8 mouse cellular contexts compared by ENCODE assay signal in genomic region chr15:100198983-100199745, GRCm38 (mm10). TPM values are rescaled to one million over a fixed set of nuclear protein-coding genes. Genes with fewer than 3 reads are reported as not detected.
DNase-seq lines count a peak whose midpoint lies in the region; ATAC-seq and TF ChIP-seq lines count a peak whose summit lies in the region.

No protein-coding gene starts in this region.

- no peak overlapping the region for H3K9ac ChIP-seq in lung, postnatal 0 days (replicated peaks; ENCODE audit: low read depth)
- no peak overlapping the region for H3K9ac ChIP-seq in stomach, postnatal 0 days (ENCODE audit: low read length)
- no peak overlapping the region for H3K9ac ChIP-seq in midbrain, postnatal 0 days (replicated peaks; ENCODE audit: low read length, poor library complexity, severe bottlenecking)

- no peaks in the 10 kb centered on the region for H3K9me3 ChIP-seq in lung, postnatal 0 days (ENCODE audit: low read length)
- no peaks in the 10 kb centered on the region for H3K9me3 ChIP-seq in stomach, postnatal 0 days (ENCODE audit: control insufficient read depth, low read length)
- no peaks in the 10 kb centered on the region for H3K9me3 ChIP-seq in midbrain, postnatal 0 days (ENCODE audit: low read length)

- no peaks in the 10 kb centered on the region for H3K4me1 ChIP-seq in lung, postnatal 0 days (ENCODE audit: insufficient read depth, low read depth, low read length)
- no peaks in the 10 kb centered on the region for H3K4me1 ChIP-seq in stomach, postnatal 0 days (replicated peaks; ENCODE audit: control insufficient read depth, insufficient read depth)
- H3K4me1 ChIP-seq in midbrain, postnatal 0 days (ENCODE audit: insufficient read depth, low read length) = no peaks in the 10 kb centered on the region

- no peak overlapping the region for H3K4me3 ChIP-seq in lung, postnatal 0 days (ENCODE audit: low read depth, low read length)
- H3K4me3 ChIP-seq in stomach, postnatal 0 days (ENCODE audit: low read depth, low read length) = no peak overlapping the region
- no peak overlapping the region for H3K4me3 ChIP-seq in midbrain, postnatal 0 days (ENCODE audit: low read depth, low read length)

- H3K36me3 ChIP-seq in lung, postnatal 0 days (ENCODE audit: insufficient read depth, low read length) = peaks cover 27% of the 10 kb centered on the region
- peaks cover 14% of the 10 kb centered on the region; the same call in 1 of the 2 replicates for H3K36me3 ChIP-seq in stomach, postnatal 0 days (ENCODE audit: control insufficient read depth, insufficient read depth, low read length)
- H3K36me3 ChIP-seq in midbrain, postnatal 0 days (ENCODE audit: insufficient read depth, low read length) = peaks cover 62% of the 10 kb centered on the region

- no peak overlapping the region for H3K27ac ChIP-seq in lung, postnatal 0 days (ENCODE audit: low read length)
- 0 out of 2 replicates have a peak overlapping the region, but pooled peaks have one; percentile 24 for H3K27ac ChIP-seq in stomach, postnatal 0 days (replicated peaks)
- no peak overlapping the region for H3K27ac ChIP-seq in midbrain, postnatal 0 days (ENCODE audit: low read depth, low read length)

- DNase-seq in adrenal gland, postnatal 14 days = peak; percentile 71
- DNase-seq in adrenal gland, postnatal 25 days = no peak
- no peak for DNase-seq in lung, postnatal 0 days (ENCODE audit: low spot score)
- no peak for DNase-seq in lung, postnatal 14 days
- DNase-seq in heart, adult 8-10 months (ENCODE audit: low spot score) = peak; percentile 48
- no peak for DNase-seq in stomach, postnatal 0 days (ENCODE audit: low spot score)
- DNase-seq in midbrain, postnatal 0 days (ENCODE audit: low spot score) = no peak

- no peak overlapping the region for H3K4me2 ChIP-seq in lung, postnatal 0 days (replicated peaks; ENCODE audit: low read depth, low read length)
- no peak overlapping the region for H3K4me2 ChIP-seq in stomach, postnatal 0 days (replicated peaks; ENCODE audit: low read depth)
- no peak overlapping the region for H3K4me2 ChIP-seq in midbrain, postnatal 0 days (ENCODE audit: low read depth, low read length, poor library complexity, severe bottlenecking)

- WGBS in lung, postnatal 0 days = 85% methylated on average over 11 of the region's 11 CpGs
- WGBS in stomach, postnatal 0 days = 85% methylated on average over 11 of the region's 11 CpGs
- WGBS in midbrain, postnatal 0 days = 87% methylated on average over 11 of the region's 11 CpGs

- no peak for TF ChIP-seq EP300 in lung, postnatal 0 days (IDR thresholded peaks at IDR 0.05)
- no peak for TF ChIP-seq EP300 in stomach, postnatal 0 days (optimal IDR thresholded peaks at IDR 0.05)

- H3K27me3 ChIP-seq in lung, postnatal 0 days (replicated peaks; ENCODE audit: insufficient read depth, low read length) = no peaks in the 10 kb centered on the region
- H3K27me3 ChIP-seq in stomach, postnatal 0 days (ENCODE audit: control insufficient read depth, insufficient read depth, low read length) = no peaks in the 10 kb centered on the region
- H3K27me3 ChIP-seq in midbrain, postnatal 0 days (ENCODE audit: insufficient read depth, low read length) = no peaks in the 10 kb centered on the region

- peak; percentile 32; the same call in 1 of the 2 replicates for TF ChIP-seq CTCF in lung, postnatal 0 days (IDR thresholded peaks at IDR 0.05)
- peak; percentile 44 for TF ChIP-seq CTCF in stomach, postnatal 0 days (IDR thresholded peaks at IDR 0.05; ENCODE audit: low read depth)
- TF ChIP-seq CTCF in midbrain, postnatal 0 days (IDR thresholded peaks at IDR 0.05) = no peak

- ATAC-seq in lung, postnatal 0 days = peak; percentile 37; the same call in 1 of the 2 replicates
- peak; percentile 56 for ATAC-seq in stomach, postnatal 0 days (ENCODE audit: low FRiP score, low TSS enrichment)
- no peak for ATAC-seq in midbrain, postnatal 0 days (ENCODE audit: low FRiP score)
- ATAC-seq in megakaryocyte-erythroid progenitor cell, adult 5-6 weeks (replicated peaks; ENCODE audit: low FRiP score, low TSS enrichment, poor library complexity, severe bottlenecking) = no peak

RNA-seq across cellular contexts. Expression of gene Atf1, which starts 28.5 kb away (rescaled TPM):
- total RNA-seq in adrenal gland, postnatal 14 days (2021) = 54.4 and 57.4 TPM in 2 replicates
- 70.7 and 78.1 TPM in 2 replicates for total RNA-seq in adrenal gland, postnatal 25 days (2021)
- polyA plus RNA-seq in lung, postnatal 0 days (2015; fragmentation: Nextera tagmentation; extraction: Ambion mirVana) = 28.3 and 35.3 TPM in 2 replicates
- total RNA-seq in heart, adult 8-10 months (2022) = 10 to 100 TPM; 51.7 to 67.5 (median 61.6) TPM
- polyA plus RNA-seq in stomach, postnatal 0 days (2015; fragmentation: Nextera tagmentation; extraction: Ambion mirVana) = 27.3 and 27.7 TPM in 2 replicates
- 7.6 and 15.8 TPM in 2 replicates for total RNA-seq in midbrain, postnatal 0 days (2014; rRNA removed)
- polyA plus RNA-seq in midbrain, postnatal 0 days (2015; fragmentation: Nextera tagmentation; extraction: Ambion mirVana) = 8.3 and 9.8 TPM in 2 replicates
- total RNA-seq in megakaryocyte-erythroid progenitor cell, adult 5-6 weeks (2014; fragmentation: Nextera tagmentation) = 82.7 and 87.7 TPM in 2 replicates
- total RNA-seq in megakaryocyte-erythroid progenitor cell, adult 5-6 weeks (2017) = 94.7 and 123 TPM in 2 replicates

Comparison
In these comparisons a context has a peak if more than half of its experiments do, and no peak if none do; other contexts are left out.
1. DNase-seq: peak in adrenal gland, postnatal 14 days (single experiment) and heart, adult 8-10 months (single experiment); none in adrenal gland, postnatal 25 days (single experiment), lung, postnatal 0 days (single experiment), lung, postnatal 14 days (single experiment), stomach, postnatal 0 days (single experiment) and midbrain, postnatal 0 days (single experiment).
2. ATAC-seq: peak in lung, postnatal 0 days (single experiment) and stomach, postnatal 0 days (single experiment); none in midbrain, postnatal 0 days (single experiment) and megakaryocyte-erythroid progenitor cell, adult 5-6 weeks (single experiment).